Mouse (Mus musculus): ENCODE results near the gene Dbp.

Gene Dbp

DNA sequence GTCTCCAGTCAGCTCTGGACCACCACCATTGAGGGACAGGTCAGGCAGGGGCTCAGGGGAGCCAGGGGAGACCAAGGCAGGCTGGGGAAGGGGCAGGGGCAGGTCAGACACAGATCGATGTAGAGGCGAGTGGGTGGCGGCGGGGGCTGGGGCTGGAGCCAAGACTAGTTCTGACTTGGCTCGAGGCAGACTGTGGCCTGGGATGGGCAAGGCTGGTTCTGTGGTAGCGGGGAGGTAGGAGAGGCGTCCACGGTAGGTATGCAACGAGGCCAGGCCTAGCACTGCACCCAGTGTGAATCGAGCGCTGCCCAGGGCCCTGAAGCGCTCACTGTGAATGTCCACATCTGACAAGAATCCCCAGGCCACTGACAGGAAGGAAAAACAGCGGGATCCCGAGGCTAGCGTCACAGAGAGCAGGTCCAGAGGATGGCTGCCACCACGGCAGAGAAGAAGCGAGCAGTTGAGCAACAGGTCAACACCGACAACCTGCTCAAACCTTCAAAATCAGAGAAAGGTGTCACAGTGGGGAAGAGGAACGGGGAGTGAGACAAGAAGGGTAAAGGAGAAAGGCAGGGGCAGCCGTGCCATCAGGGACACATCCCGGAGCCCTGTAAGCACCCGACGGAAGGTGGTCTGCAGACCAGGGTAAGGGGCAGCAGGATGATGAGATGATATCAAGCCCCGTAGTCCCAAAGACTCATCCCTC, 6.6 kb downstream of the Dbp start:
- no peak for DNase-seq (ENCODE audit: low spot score)

DNA sequence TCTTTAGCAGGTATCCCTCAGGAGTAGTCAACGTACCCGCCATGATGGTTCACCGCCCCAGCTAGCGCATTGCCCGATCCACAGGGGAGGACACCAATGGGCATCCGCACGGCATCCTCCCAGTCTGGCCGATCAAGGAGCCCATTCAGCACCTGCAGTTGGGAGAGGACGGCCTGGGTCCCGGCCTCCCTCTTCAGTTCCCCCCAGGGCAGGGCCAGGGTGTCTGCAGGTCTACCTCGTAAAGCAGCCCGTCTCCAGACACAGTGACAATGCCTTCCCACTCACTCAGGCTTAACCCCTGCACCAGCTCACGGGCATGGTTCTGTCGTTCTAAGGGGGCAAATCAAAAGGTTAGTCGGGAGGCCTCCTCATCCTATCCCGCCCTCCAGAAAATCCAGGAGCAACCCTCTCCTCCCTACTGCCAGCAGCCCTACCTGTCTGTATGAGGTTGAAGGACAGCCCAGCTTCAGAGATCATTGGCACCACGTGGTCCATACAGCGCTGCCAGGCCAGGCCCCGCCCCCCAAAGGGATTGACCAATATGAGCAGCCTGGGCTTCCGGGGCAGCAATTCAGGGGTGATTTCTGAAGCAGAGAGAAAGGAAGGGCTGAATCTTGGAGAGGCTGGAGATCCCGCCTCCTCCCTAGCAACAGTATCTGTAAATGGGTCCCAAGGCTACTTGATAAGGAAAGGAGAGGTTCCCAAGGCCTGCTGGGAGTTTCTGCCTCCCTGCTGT, 7.3 kb downstream of the Dbp start:
- DNase-seq (ENCODE audit: low spot score) = no peak

DNA sequence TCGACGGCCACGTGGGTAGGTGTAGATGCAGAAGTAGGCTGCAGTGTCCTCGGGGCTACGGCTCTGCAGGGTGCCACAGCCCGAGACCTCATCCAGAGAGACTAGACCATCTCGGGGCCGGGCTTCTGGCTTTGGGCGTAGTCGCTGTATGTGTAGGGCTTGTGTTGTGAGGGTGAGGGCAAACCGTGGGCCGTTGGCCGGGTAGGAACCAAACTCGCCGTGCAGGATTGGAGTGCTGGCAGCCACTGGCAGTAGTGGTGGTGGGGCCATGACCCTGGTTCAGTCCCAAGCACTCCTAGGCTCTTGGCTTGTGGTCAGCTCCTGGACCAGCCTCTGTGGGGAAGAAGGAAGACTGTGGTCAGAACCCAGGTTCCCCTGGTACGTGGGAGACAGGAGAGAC, 8.5 kb downstream of the Dbp start:
- DNase-seq (ENCODE audit: low spot score) = no peak

DNA sequence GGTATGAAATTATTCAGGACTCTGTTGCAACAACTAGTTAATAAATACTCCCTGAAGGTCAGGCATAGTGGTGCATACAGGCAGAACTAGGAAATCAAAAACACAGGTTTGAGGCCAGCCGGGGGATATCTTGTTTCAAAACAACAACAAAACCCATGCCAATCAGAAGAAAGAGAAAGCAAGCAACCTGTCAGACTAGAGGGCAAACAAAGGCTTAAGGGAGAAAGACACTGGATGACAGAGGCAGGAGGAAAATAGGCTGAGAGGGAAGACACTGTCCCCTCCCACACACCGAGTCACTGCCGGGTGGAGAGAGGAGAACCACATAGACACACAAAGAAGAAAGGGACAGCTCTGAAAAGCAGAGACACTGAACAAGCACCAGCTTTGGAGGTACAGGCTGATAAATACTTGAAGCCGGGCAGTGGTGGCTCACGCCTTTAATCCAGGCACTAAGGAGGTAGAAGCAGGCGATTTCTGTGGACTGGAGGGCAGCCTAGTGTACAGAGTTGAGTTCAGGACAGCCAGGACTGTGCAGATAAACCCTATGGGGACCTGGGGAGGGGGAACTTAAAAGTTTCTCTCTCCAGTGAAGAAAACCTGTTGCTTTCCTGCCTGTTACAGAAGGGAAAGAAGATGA, 9.1 kb downstream of the Dbp start:
- no peak for DNase-seq (ENCODE audit: low spot score)

DNA sequence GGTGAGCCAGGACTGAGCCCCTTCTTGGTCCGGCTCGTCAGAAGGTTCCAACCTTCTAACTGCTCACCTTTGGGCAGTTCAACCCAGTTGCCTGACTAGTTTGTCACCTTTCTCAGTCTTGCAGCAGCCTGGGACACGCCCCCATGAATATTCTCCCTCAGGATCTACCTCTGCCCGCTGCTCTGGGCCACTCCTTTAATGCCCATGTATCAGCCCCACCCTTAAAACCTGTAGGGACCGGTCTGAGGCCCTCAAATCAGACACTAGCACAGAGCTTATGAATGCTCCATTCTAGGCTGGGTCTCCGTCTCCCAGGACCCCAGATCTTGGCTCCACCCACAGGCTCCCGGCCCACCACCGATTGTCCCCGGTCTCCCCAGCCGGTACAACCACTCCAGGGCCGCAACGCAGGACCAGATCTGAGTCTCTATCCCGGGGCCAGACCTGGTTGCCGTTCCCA, 9.8 kb downstream of the Dbp start:
- DNase-seq (ENCODE audit: low spot score) = no peak

DNA sequence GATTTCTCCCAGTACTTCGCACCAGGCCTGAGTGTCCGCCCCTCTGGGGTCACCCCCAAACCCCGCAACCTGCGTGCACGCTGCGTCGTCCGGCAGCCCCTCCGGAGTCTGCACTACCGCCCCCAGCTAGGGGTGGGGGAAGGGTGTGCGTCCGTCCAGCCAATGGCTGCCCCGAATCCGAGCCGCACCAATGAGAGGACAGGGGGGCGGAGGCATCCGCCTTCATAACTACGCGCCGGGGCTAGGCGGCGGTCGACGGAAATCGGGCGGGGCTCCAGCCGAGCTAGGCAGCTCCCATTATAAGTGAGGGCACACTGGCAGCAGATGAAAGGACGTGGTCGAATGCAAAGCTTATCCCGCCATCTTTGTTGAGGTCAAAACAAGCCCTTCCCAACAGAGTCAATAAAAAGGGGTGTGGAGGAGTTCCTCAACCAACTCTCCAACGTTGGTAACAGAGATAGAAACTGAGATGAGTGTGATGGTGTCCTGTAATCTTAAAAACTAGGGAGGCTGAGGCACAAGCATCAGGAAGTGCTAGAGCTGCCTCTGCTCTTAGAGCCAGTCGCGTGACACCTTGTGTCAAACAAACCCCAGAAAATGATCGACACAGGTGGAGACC, 10.3 kb downstream of the Dbp start, which contains the start of gene Rpl18:
Gene Rpl18 (plus strand): TSS at position 368 of the 619 bp plus-strand sequence.
- DNase-seq (ENCODE audit: low spot score) = peak; percentile 97

DNA sequence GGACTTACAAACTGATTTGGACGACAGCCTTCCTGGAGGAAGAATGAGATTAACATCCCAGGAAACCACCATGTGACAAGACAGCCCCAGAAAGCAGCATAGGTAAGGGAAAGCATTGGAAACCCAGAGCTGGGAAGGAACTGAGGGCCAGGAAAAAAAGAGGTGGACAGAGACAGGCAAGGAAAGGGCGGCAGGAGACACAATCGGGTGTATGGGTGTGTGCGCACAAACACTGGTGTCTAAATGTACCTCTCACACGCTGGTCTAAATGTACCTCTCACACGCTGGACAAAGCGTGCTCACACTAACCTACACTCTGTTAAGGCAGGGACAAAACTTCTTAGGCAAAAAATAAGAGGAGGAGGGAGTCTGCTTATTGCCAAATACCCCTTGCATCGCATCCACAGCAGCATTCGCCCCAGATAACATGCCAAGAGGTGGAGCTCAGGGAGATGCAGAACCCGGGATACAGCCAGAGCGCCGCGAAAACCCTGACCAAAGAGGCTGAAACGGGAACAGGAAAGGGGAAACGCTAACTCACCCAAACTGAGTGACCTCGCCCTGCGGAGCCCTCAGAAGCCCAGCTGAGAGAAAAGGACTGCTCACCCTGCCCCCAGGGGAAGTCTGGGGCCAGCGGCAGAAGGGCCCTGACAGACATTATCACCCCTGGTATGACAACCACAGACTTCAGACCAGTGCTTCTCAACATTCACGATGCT, 11.0 kb downstream of the Dbp start:
- no peak for DNase-seq (ENCODE audit: low spot score)

DNA sequence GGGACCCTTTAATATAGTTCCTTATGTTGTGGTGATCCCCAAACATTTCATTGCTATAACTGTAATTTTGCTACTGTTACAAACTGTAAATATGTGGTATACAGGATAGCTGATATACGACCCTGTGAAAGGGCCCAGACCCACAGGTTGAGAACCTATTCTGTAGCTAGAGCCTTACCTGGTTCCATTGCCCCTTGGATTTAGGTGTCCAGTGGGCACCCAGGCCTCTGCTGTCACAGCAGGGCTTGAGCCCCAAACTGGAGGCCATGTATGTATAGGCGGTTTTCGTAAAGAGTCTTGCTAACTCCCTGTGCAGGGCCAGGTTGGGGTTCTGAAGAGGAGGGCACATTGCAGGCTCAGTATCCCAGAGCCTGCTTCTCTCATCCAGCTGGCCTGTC, 11.6 kb downstream of the Dbp start:
- DNase-seq (ENCODE audit: low spot score) = no peak

DNA sequence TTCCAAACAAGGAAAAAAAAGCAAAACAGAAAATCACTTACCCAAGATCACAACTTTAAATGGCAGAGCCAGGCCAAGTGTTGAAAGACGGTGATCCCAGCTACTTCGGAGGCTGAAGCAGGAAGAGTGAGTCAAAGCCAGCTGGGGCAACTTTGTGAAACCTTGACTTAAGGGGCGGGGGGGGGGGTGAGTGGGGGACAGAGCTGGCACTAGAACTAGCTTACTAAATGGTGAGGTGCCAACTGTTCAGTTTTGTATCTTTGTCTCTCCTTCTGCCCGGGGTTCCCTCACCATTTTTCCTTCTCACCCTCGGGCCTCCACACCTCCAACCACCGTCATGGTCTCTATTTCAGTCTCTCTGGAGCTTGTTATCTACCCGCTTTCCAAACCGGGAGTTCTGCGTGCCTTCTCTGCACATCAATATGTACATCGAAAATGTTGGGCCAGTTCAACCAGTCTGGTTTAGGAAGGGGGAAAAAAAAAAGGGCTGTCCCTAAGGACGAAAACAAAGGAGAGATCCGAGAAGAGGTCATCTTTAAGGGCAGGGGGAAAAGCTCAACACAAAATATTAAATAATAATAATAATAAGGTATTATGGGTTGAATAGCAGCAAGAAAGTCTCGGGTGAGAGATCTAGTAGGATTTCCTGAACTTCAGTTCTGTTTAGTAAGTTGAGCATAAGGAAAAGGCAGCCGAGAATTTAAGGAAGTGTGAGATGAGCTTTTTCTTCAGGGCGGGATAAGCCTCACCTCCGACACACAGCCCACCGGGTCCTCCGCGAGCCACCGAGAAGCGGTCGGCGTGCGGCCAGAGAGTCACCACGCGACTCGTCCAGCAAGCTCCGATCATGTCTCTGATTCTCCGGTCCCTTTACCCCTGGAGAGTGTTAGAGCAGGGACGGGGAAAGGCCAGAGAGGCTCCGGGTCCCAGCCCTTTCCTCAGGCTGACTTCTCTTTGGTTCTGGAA, 12.3 kb downstream of the Dbp start:
- no peak for DNase-seq (ENCODE audit: low spot score)

DNA sequence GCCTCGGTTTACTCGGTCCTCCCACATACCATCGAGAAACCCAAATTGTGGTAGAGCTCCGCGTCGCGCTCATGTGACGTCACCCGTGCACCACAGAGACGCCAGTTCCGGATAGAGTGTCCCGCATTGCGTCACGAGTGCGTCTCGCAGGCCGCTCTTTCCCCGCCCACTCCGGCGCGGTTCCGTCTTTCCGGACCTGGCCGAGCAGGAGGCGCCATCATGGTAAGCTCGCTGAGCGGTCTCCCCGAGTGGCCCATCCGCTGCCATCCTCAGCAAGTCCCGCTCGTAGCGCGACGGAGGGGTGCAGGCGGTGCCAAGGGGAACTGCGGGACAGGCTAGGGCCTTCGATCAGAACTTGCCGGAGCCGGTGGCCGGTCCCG, 13.0 kb downstream of the Dbp start, which contains the start of gene Sphk2:
Gene Sphk2 (minus strand): TSS at position 85 of the 380 bp plus-strand sequence.
- peak; percentile 100 for DNase-seq (ENCODE audit: low spot score)

DNA sequence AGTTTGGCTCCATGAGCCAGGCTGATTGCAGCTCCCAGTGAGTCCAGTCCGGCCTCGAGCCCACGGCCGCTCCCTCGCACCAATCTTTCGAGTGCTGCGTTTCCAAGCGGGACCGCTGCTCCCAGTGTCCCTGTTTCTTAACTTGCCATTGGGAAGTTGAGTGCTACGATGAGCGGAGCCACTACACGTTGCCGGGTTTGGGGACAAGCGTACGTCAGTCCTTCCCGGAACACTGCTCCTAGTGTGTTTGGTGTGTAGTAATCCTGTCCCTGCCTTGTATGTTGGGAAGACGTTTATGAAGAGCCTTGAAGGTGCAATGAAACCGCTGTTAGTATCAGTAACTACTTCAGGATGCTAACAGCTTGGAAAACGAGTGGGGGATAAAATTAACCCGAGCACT, 13.4 kb downstream of the Dbp start:
- peak; percentile 37 for DNase-seq (ENCODE audit: low spot score)

DNA sequence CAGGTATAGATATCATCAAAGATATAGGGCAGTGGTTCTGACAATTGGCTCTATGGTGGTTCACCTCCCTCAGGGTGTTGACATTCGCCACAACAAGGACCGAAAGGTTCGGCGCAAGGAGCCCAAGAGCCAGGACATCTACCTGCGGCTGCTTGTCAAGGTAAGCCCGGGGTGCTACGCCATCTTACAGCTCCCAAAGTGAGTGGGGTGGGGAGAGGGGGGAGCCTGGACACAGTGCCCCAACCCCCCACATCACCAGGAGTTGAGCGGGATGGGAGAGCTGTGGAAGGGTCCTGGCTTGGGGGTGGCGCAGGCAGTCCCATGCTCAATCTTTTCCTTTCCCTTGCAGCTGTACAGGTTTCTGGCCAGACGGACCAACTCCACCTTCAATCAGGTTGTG, 14.3 kb downstream of the Dbp start:
- no peak for DNase-seq (ENCODE audit: low spot score)

DNA sequence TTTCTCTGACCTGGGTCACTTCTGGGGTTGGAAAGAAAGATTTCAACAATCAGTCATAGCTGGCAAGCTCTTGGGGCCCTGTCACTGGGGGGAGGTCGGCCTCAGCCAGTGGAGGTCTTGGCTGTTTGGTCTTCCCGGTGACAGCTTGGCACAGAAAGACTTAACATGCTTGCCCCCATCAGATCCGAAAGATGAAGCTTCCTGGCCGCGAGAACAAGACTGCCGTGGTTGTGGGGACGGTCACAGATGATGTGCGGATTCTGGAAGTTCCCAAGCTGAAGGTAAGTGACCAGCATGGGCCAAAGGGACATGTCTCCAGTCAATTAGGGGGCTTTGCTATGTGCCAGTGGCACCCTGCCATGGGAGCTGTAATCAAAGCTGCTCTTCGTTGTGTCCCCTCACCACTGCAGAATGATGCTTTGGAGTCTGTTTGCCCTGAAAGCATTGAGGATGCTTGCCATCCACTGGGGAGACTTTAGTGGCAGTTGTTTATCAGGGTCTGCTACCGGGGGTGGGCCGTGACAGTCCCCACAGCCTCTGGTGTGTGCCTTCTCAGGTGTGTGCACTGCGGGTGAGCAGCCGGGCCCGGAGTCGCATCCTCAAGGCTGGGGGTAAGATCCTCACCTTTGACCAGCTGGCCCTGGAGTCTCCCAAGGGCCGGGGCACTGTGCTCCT, 15.0 kb downstream of the Dbp start:
- DNase-seq (ENCODE audit: low spot score) = no peak

DNA sequence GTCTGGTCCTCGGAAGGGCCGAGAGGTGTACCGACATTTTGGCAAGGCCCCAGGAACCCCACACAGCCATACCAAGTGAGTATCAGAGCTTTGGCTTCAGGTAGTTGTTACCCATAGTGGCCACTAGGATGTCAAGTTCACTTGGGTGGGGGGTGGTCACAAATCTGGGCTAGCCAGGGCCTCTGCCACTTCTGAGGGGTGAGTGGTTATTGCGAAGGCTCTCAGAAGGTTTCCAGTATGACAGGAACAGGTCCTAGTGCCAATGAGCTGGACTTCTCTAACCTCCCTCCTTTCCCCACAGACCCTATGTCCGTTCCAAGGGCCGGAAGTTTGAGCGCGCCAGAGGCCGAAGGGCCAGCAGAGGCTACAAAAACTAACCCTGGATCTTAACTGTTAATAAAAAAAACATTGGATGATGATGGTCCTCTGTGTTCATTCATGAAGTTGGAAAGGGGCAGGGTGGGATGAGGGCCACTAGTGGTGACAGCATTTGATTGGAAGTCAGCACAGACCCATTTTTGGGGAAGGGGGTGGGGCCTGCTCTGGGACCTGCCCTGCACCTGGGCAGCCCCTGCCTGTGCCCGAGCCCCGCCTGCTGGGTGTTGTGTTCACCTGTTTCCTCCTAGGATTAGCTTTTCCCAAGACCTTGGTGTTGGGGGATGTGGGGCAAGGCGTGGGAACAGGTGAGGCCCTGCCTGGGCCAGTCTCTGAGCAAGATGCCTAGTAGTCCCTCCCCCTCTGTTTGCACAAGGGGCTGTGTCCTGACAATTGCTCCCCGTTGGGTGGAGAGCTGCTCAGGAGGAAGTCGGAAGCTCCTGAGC, 15.7 kb downstream of the Dbp start, which contains the start of gene Fam83e:
Gene Fam83e (plus strand): TSS at position 800 of the 821 bp plus-strand sequence.
- DNase-seq (ENCODE audit: low spot score) = no peak

DNA sequence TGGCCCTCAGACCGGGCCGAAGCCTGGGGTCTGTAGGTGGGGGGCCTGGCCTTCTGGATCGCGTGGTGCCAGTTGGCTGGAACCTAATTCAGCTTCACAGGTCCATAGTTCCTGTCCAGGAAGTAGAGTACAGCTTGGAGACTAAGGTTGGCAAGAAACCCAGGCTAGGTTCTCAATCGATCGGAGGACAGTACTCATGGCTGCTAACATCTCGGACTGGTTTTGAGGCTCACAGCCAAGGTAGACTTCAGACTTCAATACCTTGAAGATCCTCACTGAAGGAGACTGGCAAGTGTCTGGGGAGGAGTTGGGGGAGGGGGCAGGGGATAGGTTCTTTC, 16.3 kb downstream of the Dbp start:
- DNase-seq (ENCODE audit: low spot score) = no peak

DNA sequence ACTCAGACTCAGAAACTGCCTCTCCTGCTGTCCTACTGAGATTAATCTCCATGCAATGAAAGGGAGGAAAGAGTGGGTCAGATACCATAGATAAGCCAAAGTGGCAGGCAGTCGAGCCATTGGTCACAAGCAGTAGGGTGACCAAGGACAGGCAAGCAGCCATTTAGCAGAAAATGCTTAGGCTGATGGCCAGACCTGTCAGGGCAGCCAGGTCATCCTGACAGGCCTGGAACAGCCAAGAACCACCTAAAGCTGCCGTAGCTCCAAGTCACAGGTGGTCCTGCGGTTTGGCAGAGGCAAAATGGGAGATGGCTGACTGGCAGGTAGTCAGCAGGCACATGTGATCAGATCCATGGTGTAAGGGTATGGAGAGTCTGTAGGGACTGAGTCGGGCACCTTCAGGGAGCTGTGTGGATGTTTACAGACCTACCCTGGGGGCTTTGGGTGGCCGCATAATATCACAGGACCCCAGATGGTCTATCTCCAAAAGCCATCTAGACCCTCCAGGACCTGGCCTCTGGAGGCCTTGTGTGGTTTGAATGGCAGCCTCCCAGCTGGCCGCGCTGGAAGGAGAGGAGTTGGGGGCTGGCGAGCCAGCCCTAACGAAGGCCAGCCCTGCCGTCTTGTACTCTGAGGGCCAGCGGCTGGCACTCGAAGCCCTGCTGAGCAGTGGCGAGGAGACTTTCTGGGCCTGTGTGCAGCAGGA, 16.9 kb downstream of the Dbp start:
- no peak for DNase-seq (ENCODE audit: low spot score)

DNA sequence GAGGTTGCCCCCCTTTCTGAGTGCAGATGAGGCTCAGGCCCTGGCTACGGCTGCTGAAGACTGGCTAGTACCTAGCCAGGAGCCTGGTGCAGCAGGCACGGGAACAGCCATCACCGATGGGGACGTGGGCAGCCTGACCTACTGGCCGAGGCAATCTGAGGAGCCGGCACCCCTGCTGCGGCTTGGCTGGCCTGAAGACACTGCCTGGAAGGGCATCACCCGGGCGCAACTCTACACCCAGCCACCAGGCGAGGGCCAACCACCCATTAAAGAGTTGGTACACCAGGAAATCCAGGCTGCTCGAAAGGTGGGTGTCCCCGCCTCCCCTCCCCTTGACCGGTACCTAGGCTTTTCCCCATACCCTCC, 17.4 kb downstream of the Dbp start:
- DNase-seq (ENCODE audit: low spot score) = no peak

DNA sequence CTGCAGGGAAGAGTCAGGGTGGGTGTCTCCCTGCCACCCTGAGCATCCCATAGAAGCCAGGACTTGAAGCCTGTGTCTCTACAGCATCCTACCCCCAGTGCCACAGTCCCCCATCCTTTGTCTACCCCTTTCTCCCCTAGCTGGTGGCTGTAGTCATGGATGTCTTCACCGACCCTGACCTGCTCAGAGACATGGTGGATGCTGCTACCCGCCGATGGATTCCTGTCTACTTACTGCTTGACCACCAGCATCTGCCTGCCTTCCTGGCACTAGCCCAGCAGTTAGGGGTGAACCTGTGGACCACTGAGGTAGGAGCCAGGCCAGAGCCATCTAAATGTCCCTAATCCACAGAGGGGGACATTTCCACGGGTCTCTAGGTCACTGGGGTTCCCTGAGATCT, 18.4 kb downstream of the Dbp start:
- DNase-seq (ENCODE audit: low spot score) = no peak

DNA sequence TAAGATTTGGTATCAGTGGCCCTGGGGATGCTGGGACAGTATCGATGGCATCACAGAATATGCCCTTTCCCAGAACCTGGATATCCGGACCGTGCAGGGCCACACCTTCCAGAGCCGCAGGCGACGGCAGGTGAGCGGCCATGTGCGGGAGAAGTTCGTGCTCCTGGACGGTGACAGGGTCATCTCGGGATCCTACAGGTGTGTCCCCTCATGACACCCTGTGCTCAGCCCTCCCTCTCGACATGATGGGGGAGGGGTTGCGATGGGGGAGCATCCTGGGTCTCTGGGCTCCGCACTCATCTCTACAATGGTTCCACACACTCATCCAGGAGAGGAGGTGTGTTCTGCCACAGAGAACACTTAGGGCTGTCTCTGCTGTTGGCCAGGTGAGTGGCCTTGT, 18.9 kb downstream of the Dbp start:
- DNase-seq (ENCODE audit: low spot score) = no peak
